Mouse (Mus musculus) intestine, embryonic 14.5 days (tissue): ENCODE measurements at regions not wholly inside any gene's neighbourhood (a gene's known extent, or its start where the extent isn't known, plus 50 kb on each side); places are given as distances from the start of the nearest gene placed in this dataset.
A peak's percentile ranks its signal among the peaks of the same experiment; 100 is the strongest.

Experiments used
- ATAC-seq: fragments of 200-750 bp; cut with Nextera tagmentation; replicated peaks from 2 replicates; pipeline ENCODE4 v1.8.0; 2017; ENCODE audit warnings: low read depth, moderate number of reproducible peaks, moderate TSS enrichment, moderate library complexity; ENCODE audit not compliant: low FRiP score, low TSS enrichment
- DNase-seq: peaks from one replicate; pipeline ENCODE4 v3.0.0-alpha.2; 2018; ENCODE audit warnings: low spot score
- H3K27ac ChIP-seq: fragments of 300-500 bp; sonication (generic); 2 replicates; pipeline ENCODE4 v1.5.1; 2014; ENCODE audit warnings: low read depth, mild to moderate bottlenecking, control low read depth
- H3K27me3 ChIP-seq: fragments of 300-500 bp; sonication (generic); replicated peaks from 2 replicates; pipeline ENCODE4 v1.6.1; 2014; ENCODE audit warnings: low read length, control low read depth; ENCODE audit not compliant: control insufficient read depth, insufficient read depth
- H3K36me3 ChIP-seq: fragments of 300-500 bp; sonication (generic); 2 replicates; pipeline ENCODE4 v1.6.1; 2014; ENCODE audit warnings: low read length, control low read depth; ENCODE audit not compliant: control insufficient read depth, insufficient read depth
- H3K4me1 ChIP-seq: fragments of 300-500 bp; sonication (generic); replicated peaks from 2 replicates; pipeline ENCODE4 v1.6.1; 2014; ENCODE audit warnings: low read length, control low read depth, mixed read lengths; ENCODE audit not compliant: control insufficient read depth, insufficient read depth
- H3K4me2 ChIP-seq: fragments of 300-500 bp; sonication (generic); 2 replicates; pipeline ENCODE4 v1.6.1; 2014; ENCODE audit warnings: low read length
- H3K4me3 ChIP-seq: fragments of 300-500 bp; sonication (generic); 2 replicates; pipeline ENCODE4 v1.5.1; 2014; ENCODE audit warnings: low read depth, low read length, control low read depth, mixed read lengths
- H3K9ac ChIP-seq: fragments of 300-500 bp; sonication (generic); 2 replicates; pipeline ENCODE4 v1.6.1; 2014; ENCODE audit warnings: mild to moderate bottlenecking, low read length
- H3K9me3 ChIP-seq: fragments of 300-500 bp; sonication (generic); 2 replicates; pipeline ENCODE4 v1.6.1; 2016; ENCODE audit warnings: low read length, control low read depth; ENCODE audit not compliant: control insufficient read depth
- WGBS: fragments of 180-500 bp; shearing (Covaris S2); extraction: QIAGEN DNeasy Blood & Tissue Kit; methylation state at CpG from one replicate; pipeline ENCODE4 v1.1.7; 2014; 5-methylcytosine and 5-hydroxymethylcytosine counted together

DNA sequence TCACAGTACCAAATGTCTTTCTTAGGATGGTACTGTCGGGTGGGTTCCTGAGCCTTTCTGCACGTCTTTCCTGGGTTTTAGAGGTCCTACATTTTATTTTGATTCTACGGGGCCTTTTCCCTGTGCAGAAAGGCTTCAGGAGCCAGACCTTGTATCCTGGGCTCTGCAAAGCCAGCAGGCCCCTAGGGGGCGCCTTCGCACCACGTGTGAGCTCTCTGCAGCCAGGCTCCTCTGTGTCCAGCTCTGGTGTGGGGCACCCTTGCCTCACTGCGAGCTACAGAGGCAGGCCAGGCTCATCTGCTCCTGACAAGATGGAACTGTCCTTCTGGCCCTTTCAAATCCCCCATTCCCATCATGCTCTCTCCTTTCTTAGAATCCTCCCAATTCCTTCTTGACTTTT lies 53.3 kb upstream of the Usp3 start:
- H3K9ac ChIP-seq: no peak overlapping the region
- H3K27me3 ChIP-seq: no peaks in the 10 kb centered on the region
- no peaks in the 10 kb centered on the region for H3K9me3 ChIP-seq
- DNase-seq: peak; percentile 94
- WGBS: 12% methylated on average over 7 of the region's 7 CpGs
- H3K4me2 ChIP-seq: no peak overlapping the region
- H3K4me1 ChIP-seq: peaks cover 2% of the 10 kb centered on the region; the same call in 1 of the 2 replicates
- peak; percentile 83; the same call in 1 of the 2 replicates for ATAC-seq
- no peak overlapping the region for H3K4me3 ChIP-seq
- H3K36me3 ChIP-seq: no peaks in the 10 kb centered on the region
- no peak overlapping the region for H3K27ac ChIP-seq

DNA sequence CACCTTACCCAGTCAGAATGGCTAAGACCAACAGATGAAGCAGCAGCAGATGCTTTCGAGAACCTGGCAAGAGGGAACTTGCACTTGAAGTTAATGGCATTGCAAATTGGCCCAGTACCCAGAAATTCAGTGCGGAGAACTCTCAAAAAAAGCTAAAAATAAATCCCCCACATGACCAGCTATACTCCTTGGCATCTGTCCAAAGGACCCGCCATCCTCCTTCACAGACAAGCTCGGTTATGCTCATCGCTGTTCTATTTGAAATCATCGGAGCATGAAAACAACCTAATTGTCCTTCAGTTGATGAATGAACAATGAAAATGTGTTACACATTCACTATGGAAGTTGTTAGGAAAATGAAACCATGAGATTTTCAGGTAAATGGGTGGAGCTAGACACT lies 58.4 kb upstream of the Usp3 start:
- Histone ChIP-seq H3K9me3 (no peaks in the 10 kb centered on the region), H3K4me2 (no peak overlapping the region), H3K9ac (no peak overlapping the region), H3K4me3 (no peak overlapping the region), H3K4me1 (peaks cover 3% of the 10 kb centered on the region; the same call in 1 of the 2 replicates), H3K27me3 (no peaks in the 10 kb centered on the region), H3K36me3 (no peaks in the 10 kb centered on the region), H3K27ac (no peak overlapping the region)
- ATAC-seq (no peak), DNase-seq (no peak)
- 49% methylated on average over 6 of the region's 6 CpGs for WGBS

DNA sequence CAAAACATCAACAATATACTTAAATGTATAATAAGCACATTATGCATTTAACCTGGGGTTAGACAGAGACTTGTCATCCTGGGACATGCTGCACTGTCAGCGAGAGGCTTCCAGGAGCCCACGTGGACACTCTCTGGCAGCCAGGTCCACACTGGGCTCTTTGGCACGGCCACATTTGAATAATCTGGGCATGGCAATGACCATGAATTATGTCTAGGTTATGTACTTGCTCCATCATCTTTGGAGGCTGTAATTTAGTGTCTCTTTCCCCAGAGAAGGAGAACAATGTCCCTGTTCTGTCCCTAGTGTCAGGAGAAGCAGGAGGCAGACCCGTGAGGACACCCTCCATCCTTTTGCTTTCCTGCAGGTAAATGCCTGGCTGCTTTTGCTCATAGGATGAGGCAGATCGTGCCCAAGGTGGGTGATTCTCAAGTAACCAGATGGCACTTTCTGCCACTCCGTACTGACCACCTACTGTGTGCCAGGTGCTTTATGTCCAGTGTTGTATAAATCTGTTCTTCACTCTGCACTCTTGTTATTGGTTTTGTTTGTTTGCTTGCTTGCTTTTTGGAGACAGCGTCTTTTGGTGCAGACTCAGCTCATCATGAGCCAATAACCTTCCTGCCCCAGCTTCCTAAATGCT lies 56.2 kb upstream of the Car12 start:
- ATAC-seq (no peak), DNase-seq (no peak)
- H3K36me3 ChIP-seq: no peaks in the 10 kb centered on the region
- H3K4me3 ChIP-seq: no peak overlapping the region
- H3K9ac ChIP-seq: no peak overlapping the region
- H3K4me1 ChIP-seq: no peaks in the 10 kb centered on the region
- no peaks in the 10 kb centered on the region for H3K9me3 ChIP-seq
- no peaks in the 10 kb centered on the region for H3K27me3 ChIP-seq
- 79% methylated on average over 7 of the region's 7 CpGs for WGBS
- H3K4me2 ChIP-seq: no peak overlapping the region
- H3K27ac ChIP-seq: no peak overlapping the region

DNA sequence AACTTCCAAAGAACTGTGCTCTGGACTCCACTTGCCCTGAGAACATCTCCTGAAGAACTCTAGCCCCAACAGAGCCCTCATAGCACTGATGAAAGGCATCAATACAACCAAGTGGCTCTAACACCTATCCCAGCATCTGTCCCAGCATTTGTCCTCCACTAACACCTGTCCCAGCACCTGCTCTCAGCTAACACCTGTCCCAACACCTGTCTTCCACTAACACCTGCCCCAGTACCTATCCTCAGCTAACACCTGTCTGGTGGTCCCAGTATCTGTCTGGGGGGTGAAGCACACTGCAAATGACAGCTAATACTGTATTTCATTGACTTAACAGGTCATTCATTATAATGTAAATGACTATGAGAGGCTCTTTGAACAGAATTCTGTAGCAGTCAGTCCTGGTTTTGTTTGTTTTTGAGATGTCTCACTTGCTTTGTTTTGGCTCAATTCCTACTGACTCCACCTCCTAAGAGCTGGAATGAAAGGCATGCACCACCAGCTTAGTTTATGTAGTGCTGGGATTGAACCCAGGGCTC lies 54.7 kb upstream of the Car12 start:
- Histone ChIP-seq H3K27ac (no peak overlapping the region), H3K4me2 (no peak overlapping the region), H3K4me1 (no peaks in the 10 kb centered on the region), H3K27me3 (no peaks in the 10 kb centered on the region), H3K9me3 (no peaks in the 10 kb centered on the region), H3K9ac (no peak overlapping the region), H3K36me3 (no peaks in the 10 kb centered on the region), H3K4me3 (no peak overlapping the region)
- ATAC-seq: no peak
- DNase-seq: no peak

DNA sequence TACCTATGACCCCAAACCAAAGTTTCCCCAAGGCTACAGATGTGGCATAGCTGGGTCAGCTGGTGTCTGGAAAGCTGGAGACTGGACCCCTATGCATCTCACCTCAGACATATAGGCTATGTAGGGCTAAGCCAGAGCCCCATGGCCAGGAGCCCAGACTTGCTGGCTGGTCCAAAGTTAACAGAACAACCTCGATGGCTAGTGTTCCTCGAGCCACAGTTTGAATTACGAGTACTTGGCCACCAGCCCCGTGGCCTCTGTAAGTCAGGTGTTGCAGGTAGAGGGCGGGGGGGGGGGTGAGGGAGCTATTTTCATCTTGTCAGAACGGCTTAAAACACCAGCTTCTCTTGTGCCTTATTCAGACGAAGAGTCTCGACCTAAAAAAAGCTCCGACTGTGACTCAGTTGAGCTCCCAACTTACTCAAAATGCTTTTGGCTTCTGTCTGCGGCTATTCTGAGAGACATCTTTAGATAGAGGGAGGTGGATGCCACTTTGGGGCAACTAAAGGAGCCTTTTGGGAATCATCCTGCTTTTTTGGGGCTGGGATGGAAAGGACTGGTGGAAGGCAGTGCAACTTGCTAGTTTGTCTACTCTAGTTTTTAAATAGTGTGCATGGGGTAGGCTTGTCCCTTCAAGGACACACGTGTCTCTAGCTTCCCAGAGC lies 53.6 kb upstream of the Car12 start:
- H3K9ac ChIP-seq: no peak overlapping the region
- ATAC-seq: no peak
- 0 out of 2 replicates have a peak, but pooled peaks cover 4% of the 10 kb centered on the region for H3K9me3 ChIP-seq
- no peak overlapping the region for H3K4me2 ChIP-seq
- H3K4me1 ChIP-seq: no peaks in the 10 kb centered on the region
- no peak for DNase-seq
- no peaks in the 10 kb centered on the region for H3K27me3 ChIP-seq
- no peak overlapping the region for H3K4me3 ChIP-seq
- WGBS: 74% methylated on average over 11 of the region's 11 CpGs
- no peaks in the 10 kb centered on the region for H3K36me3 ChIP-seq
- H3K27ac ChIP-seq: no peak overlapping the region

DNA sequence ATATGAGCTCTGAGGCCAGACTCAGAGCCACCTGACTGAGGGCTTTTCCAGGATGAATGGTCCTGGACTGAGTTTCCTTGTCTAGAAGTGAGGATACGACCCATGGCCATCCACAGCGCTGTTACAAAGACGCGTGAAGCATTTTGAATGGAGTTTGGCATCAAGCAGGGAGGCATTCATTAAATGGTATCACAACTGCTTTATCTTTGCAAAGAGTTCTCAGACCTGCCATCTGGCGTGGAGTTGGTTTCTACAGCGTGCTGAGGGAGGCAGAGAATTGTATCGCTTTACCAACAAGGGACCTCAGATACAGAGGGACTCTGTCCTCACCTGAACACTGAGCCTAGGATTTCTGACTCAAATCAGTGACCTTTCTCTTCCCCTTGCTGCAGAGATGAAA lies 51.9 kb upstream of the Car12 start:
- Histone ChIP-seq H3K27ac (no peak overlapping the region), H3K9me3 (0 out of 2 replicates have a peak, but pooled peaks cover 4% of the 10 kb centered on the region), H3K4me1 (no peaks in the 10 kb centered on the region), H3K36me3 (no peaks in the 10 kb centered on the region), H3K4me3 (no peak overlapping the region), H3K9ac (no peak overlapping the region), H3K27me3 (no peaks in the 10 kb centered on the region), H3K4me2 (no peak overlapping the region)
- DNase-seq: no peak
- ATAC-seq: no peak
- 83% methylated on average over 7 of the region's 7 CpGs for WGBS

DNA sequence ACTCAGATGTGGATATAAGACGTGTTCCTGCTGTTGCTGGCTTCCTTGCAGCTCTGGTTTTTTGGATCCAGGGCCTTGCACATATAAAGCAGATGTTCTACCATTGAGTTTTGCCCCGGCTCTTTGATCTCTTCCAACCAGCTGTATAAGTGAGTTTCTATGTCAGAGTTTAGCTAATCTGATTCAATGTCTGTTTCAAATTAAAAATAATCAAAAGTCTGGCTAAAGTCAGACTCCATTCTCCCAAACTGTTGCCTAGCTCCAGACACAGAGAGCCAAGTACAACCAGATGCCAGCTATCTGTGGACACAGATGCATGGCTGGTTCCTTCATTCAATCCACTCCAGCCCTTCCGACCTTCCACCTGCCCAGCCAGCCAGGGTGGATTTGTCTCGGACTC lies 51.0 kb upstream of the Car12 start:
- Histone ChIP-seq H3K4me3 (no peak overlapping the region), H3K4me2 (no peak overlapping the region), H3K4me1 (no peaks in the 10 kb centered on the region), H3K9me3 (0 out of 2 replicates have a peak, but pooled peaks cover 4% of the 10 kb centered on the region), H3K9ac (no peak overlapping the region), H3K27me3 (no peaks in the 10 kb centered on the region), H3K27ac (no peak overlapping the region), H3K36me3 (no peaks in the 10 kb centered on the region)
- WGBS: 63% methylated on average over 4 of the region's 4 CpGs
- ATAC-seq (no peak), DNase-seq (no peak)
